Mouse (Mus musculus): ENCODE data around the gene Akap8. TPM values are rescaled to one million over a fixed set of nuclear protein-coding genes. Genes with fewer than 3 reads are reported as not detected.

Akap8 gene
- total and polyA plus RNA-seq, 3 experiments: 77.9 to 127 (median 101) TPM

DNA sequence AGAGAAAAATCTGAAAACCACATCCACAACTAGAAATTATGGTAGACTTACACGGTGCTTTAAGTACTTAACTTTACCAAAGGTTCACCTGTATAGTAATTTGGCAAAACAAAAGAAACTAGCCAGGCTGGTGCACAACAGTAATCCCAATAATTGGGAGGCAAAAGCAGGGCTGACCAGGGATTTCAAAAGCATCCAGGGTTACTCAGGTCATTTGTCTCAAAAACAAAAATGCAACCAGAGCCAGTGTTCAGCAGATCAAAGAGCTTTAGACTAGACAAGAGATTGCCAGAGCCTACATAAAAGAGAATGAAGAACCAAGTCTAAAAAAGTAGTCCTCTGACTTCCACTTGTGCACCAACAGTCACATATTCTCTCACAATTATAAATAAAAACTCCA lies 43.8 kb downstream of the Akap8 start:
- TF ChIP-seq ZNF384 (IDR thresholded peaks at IDR 0.05; ENCODE audit: low read depth, low read length) (no peak), TCF12 (IDR thresholded peaks at IDR 0.05; ENCODE audit: low read depth, low read length) (no peak), KAT2A (conservative IDR thresholded peaks at IDR 0.05; ENCODE audit: low read depth, low read length) (no peak)
- Histone ChIP-seq H3K9me3 (replicated peaks; ENCODE audit: insufficient read depth, low read length) (no peaks in the 10 kb centered on the region), H3K27ac (ENCODE audit: control insufficient read depth, low read depth, low read length) (no peak overlapping the region), H3K36me3 (ENCODE audit: control insufficient read depth in 1 of 2, insufficient read depth in 2 of 2, low read length in 2 of 2) (peaks cover 12 to 57% of the 10 kb centered on the region in 2 experiments), H3K27me3 (ENCODE audit: control insufficient read depth in 1 of 2, insufficient read depth in 2 of 2, low read length in 2 of 2) (no peaks in the 10 kb centered on the region), H3K79me2 (ENCODE audit: control insufficient read depth, insufficient read depth, low read length, poor library complexity) (peaks cover 83% of the 10 kb centered on the region), H3K9ac (ENCODE audit: control insufficient read depth, low read depth, low read length, poor library complexity, severe bottlenecking) (no peak overlapping the region), H3K4me3 (ENCODE audit: control insufficient read depth in 1 of 2, insufficient read depth in 1 of 2, low read depth in 2 of 2, low read length in 2 of 2) (no peak overlapping the region), H3K4me1 (ENCODE audit: control insufficient read depth in 1 of 2, insufficient read depth in 2 of 2, low read length in 2 of 2) (peaks cover 17 to 23% of the 10 kb centered on the region in 2 experiments)
- no peak for DNase-seq (ENCODE audit: low read depth, low spot score)

DNA sequence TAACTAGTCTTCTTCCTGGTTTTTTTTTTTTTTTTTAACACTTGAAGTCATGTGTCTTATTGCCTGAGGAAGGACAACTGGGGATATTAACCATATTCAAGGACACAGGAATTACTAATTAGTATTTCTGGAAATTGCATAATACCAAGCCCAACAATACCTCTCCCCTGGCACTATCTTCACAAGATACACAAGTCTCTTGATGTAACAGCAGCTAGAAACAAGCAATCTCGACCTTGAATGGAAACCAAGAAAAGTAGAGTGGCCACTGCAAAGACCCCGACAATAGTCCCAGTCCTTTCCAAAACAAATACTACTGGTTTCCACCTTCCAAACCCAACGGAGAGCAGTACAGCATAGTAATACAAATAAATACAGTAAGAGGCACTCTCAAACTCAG lies 45.5 kb downstream of the Akap8 start:
- no peaks in the 10 kb centered on the region for H3K27me3 ChIP-seq (ENCODE audit: control insufficient read depth in 1 of 2, insufficient read depth in 2 of 2, low read length in 2 of 2)
- no peak overlapping the region for H3K4me3 ChIP-seq (ENCODE audit: control insufficient read depth in 1 of 2, insufficient read depth in 1 of 2, low read depth in 2 of 2, low read length in 2 of 2)
- H3K79me2 ChIP-seq (ENCODE audit: control insufficient read depth, insufficient read depth, low read length, poor library complexity): peaks cover 85% of the 10 kb centered on the region
- H3K36me3 ChIP-seq (ENCODE audit: control insufficient read depth in 1 of 2, insufficient read depth in 2 of 2, low read length in 2 of 2): peaks cover 19 to 50% of the 10 kb centered on the region in 2 experiments
- peaks cover 8 to 16% of the 10 kb centered on the region in 2 experiments; a peak in 3 of 4 replicates for H3K4me1 ChIP-seq (ENCODE audit: control insufficient read depth in 1 of 2, insufficient read depth in 2 of 2, low read length in 2 of 2)
- DNase-seq (ENCODE audit: low read depth, low spot score): no peak
- no peaks in the 10 kb centered on the region for H3K9me3 ChIP-seq (replicated peaks; ENCODE audit: insufficient read depth, low read length)
- peak overlapping the region; percentile 7; the same call in 1 of the 2 replicates for H3K27ac ChIP-seq (ENCODE audit: control insufficient read depth, low read depth, low read length)
- H3K9ac ChIP-seq (ENCODE audit: control insufficient read depth, low read depth, low read length, poor library complexity, severe bottlenecking): no peak overlapping the region
- TF ChIP-seq ETS1 (IDR thresholded peaks at IDR 0.05; ENCODE audit: low read depth, low read length) (no peak), MXI1 (IDR thresholded peaks at IDR 0.05; ENCODE audit: low read depth, low read length) (peak; percentile 6; the same call in 1 of the 2 replicates), KAT2A (conservative IDR thresholded peaks at IDR 0.05; ENCODE audit: low read depth, low read length) (peak; percentile 36; the same call in 1 of the 2 replicates), EP300 (IDR thresholded peaks at IDR 0.05; ENCODE audit: low read depth in 1 of 2, low read length in 2 of 2) (peak in 1 of 2 experiments; percentile 25; a peak in 1 of 4 replicates), CTCF (IDR thresholded peaks at IDR 0.05 in 2 of 3, conservative IDR thresholded peaks at IDR 0.05 in 1 of 3; ENCODE audit: control insufficient read depth in 1 of 3, insufficient read depth in 1 of 3, low read depth in 2 of 3, low read length in 3 of 3, poor library complexity in 1 of 3, severe bottlenecking in 1 of 3) (no peak), ZNF384 (IDR thresholded peaks at IDR 0.05; ENCODE audit: low read depth, low read length) (peak; percentile 70; the same call in 1 of the 2 replicates)

DNA sequence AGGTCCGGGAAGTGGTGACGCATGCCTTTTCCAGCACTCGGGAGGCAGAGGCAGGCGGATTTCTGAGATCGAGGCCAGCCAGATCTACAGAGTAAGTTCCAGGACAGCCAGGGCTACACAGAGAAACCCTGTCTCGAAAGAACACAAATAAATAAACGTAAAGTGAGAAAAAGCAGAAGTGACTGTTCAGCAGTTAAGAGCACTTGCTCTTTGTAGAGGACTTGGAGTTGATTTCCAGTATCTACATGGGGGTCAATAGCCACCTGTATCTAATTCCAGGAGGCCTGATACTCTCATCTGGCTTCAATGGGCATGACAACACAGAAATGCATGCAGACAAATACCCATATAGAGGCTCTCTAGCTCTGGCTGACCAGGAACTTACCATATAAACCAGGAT lies 51.9 kb downstream of the Akap8 start:
- peak; percentile 74 for DNase-seq (ENCODE audit: low read depth, low spot score)
- TF ChIP-seq HCFC1 (IDR thresholded peaks at IDR 0.05; ENCODE audit: low read depth, low read length): 0 out of 2 replicates have a peak, but pooled peaks have one; percentile 21
- TF ChIP-seq SIN3A (IDR thresholded peaks at IDR 0.05; ENCODE audit: low read length): peak; percentile 68
- peak; percentile 14 to 34; a peak in 3 of 4 replicates for TF ChIP-seq EP300 (IDR thresholded peaks at IDR 0.05; ENCODE audit: low read depth in 1 of 2, low read length in 2 of 2)
- no peak for TF ChIP-seq TBP (IDR thresholded peaks at IDR 0.05; ENCODE audit: low read depth, low read length)
- TF ChIP-seq ZNF384 (IDR thresholded peaks at IDR 0.05; ENCODE audit: low read depth, low read length): no peak
- TF ChIP-seq ETS1 (IDR thresholded peaks at IDR 0.05; ENCODE audit: low read depth, low read length): 0 out of 2 replicates have a peak, but pooled peaks have one; percentile 24
- TF ChIP-seq TCF12 (IDR thresholded peaks at IDR 0.05; ENCODE audit: low read depth, low read length): no peak
- peak; percentile 48; the same call in 1 of the 2 replicates for TF ChIP-seq MYC (IDR thresholded peaks at IDR 0.05; ENCODE audit: low read depth, low read length)
- no peak for TF ChIP-seq ELF1 (IDR thresholded peaks at IDR 0.05; ENCODE audit: low read depth, low read length)
- peak; percentile 34 for TF ChIP-seq MXI1 (IDR thresholded peaks at IDR 0.05; ENCODE audit: low read depth, low read length)
- no peak for TF ChIP-seq GATA1 (IDR thresholded peaks at IDR 0.05; ENCODE audit: low read depth, low read length)
- TF ChIP-seq CHD1 (IDR thresholded peaks at IDR 0.05; ENCODE audit: low read depth, low read length): no peak
- TF ChIP-seq BHLHE40 (IDR thresholded peaks at IDR 0.05; ENCODE audit: borderline replicate concordance, low read depth, low read length): no peak
- TF ChIP-seq ZKSCAN1 (IDR thresholded peaks at IDR 0.05; ENCODE audit: low read depth, low read length): no peak
- TF ChIP-seq MEF2A (IDR thresholded peaks at IDR 0.05; ENCODE audit: extremely low read depth, insufficient replicate concordance, low read depth, low read length, poor library complexity, severe bottlenecking): no peak
- TF ChIP-seq E2F4 (IDR thresholded peaks at IDR 0.05; ENCODE audit: borderline replicate concordance, low read depth, low read length): no peak
- peaks cover 20 to 26% of the 10 kb centered on the region in 2 experiments for H3K4me1 ChIP-seq (ENCODE audit: control insufficient read depth in 1 of 2, insufficient read depth in 2 of 2, low read length in 2 of 2)

More for the DNA sequence above, 51.9 kb downstream of the Akap8 start:
- Histone ChIP-seq H3K9ac (ENCODE audit: control insufficient read depth, low read depth, low read length, poor library complexity, severe bottlenecking) (no peak overlapping the region), H3K9me3 (replicated peaks; ENCODE audit: insufficient read depth, low read length) (no peaks in the 10 kb centered on the region), H3K36me3 (ENCODE audit: control insufficient read depth in 1 of 2, insufficient read depth in 2 of 2, low read length in 2 of 2) (peaks cover 21 to 44% of the 10 kb centered on the region in 2 experiments), H3K79me2 (ENCODE audit: control insufficient read depth, insufficient read depth, low read length, poor library complexity) (peaks cover 78% of the 10 kb centered on the region), H3K27me3 (ENCODE audit: control insufficient read depth in 1 of 2, insufficient read depth in 2 of 2, low read length in 2 of 2) (no peaks in the 10 kb centered on the region), H3K27ac (ENCODE audit: control insufficient read depth, low read depth, low read length) (peak overlapping the region; percentile 12; the same call in 1 of the 2 replicates), H3K4me3 (ENCODE audit: control insufficient read depth in 1 of 2, insufficient read depth in 1 of 2, low read depth in 2 of 2, low read length in 2 of 2) (no peak overlapping the region)
